Mouse (Mus musculus) embryonic facial prominence, embryonic 14.5 days (tissue): ENCODE results near the gene Stxbp6. TPM values are rescaled to one million over a fixed set of nuclear protein-coding genes. Genes with fewer than 3 reads are reported as not detected.

ENCODE experiments used
- ATAC-seq: fragments of 200-750 bp; cut with Nextera tagmentation; 2 replicates; pipeline ENCODE4 v1.8.0; 2017; ENCODE audit warnings: low read depth, moderate number of reproducible peaks, moderate TSS enrichment
- DNase-seq: peaks from one replicate; pipeline ENCODE4 v3.0.0-alpha.2; 2015; ENCODE audit warnings: low spot score
- H3K27ac ChIP-seq: fragments of 300-500 bp; sonication (generic); replicated peaks from 2 replicates; pipeline ENCODE4 v1.5.1; 2014; ENCODE audit warnings: low read depth, mild to moderate bottlenecking, low read length, moderate library complexity
- H3K27me3 ChIP-seq: fragments of 300-500 bp; sonication (generic); replicated peaks from 2 replicates; pipeline ENCODE4 v1.6.1; 2014; ENCODE audit warnings: low read length; ENCODE audit not compliant: control insufficient read depth, insufficient read depth
- H3K36me3 ChIP-seq: fragments of 300-500 bp; sonication (generic); 2 replicates; pipeline ENCODE4 v1.6.1; 2014; ENCODE audit warnings: low read length, mixed read lengths; ENCODE audit not compliant: control insufficient read depth, insufficient read depth
- H3K4me1 ChIP-seq: fragments of 300-500 bp; sonication (generic); 2 replicates; pipeline ENCODE4 v1.6.1; 2014; ENCODE audit warnings: antibody characterized with exemption, low read length; ENCODE audit not compliant: control insufficient read depth, insufficient read depth
- H3K4me2 ChIP-seq: fragments of 300-500 bp; sonication (generic); 2 replicates; pipeline ENCODE4 v1.6.1; 2014; ENCODE audit warnings: low read depth, mild to moderate bottlenecking, low read length, moderate library complexity, mixed read lengths
- H3K4me3 ChIP-seq: fragments of 300-500 bp; sonication (generic); 2 replicates; pipeline ENCODE4 v1.5.1; 2014; ENCODE audit warnings: low read depth, mild to moderate bottlenecking, low read length
- H3K9ac ChIP-seq: fragments of 300-500 bp; sonication (generic); 2 replicates; pipeline ENCODE4 v1.6.1; 2014; ENCODE audit warnings: low read depth, mild to moderate bottlenecking, low read length, moderate library complexity, mixed read lengths
- H3K9me3 ChIP-seq: fragments of 300-500 bp; sonication (generic); 2 replicates; pipeline ENCODE4 v1.6.1; 2016; ENCODE audit warnings: low read length; ENCODE audit not compliant: control insufficient read depth
- WGBS: fragments of 180-500 bp; shearing (Covaris S2); extraction: QIAGEN DNeasy Blood & Tissue Kit; methylation state at CpG from one replicate; pipeline ENCODE4 v1.1.7; 2014; 5-methylcytosine and 5-hydroxymethylcytosine counted together
- polyA plus RNA-seq: library from polyadenylated mRNA; unstranded; fragments of >200 nt; fragmentation: Nextera tagmentation; extraction: Ambion mirVana; gene quantifications from 2 replicates; pipeline ENCODE4 v1.2.1, GENCODE M21; 2014

The Stxbp6 gene
- polyA plus RNA-seq, 1 experiment from 2014 or later = 7.5 TPM

GRCm38 (mm10) chr12:44913854-44914253 lies 160.7 kb downstream of the Stxbp6 start:
- 68% methylated on average over 4 of the region's 4 CpGs for WGBS
- H3K36me3 ChIP-seq = no peaks in the 10 kb centered on the region
- H3K4me3 ChIP-seq = no peak overlapping the region
- H3K4me2 ChIP-seq = no peak overlapping the region
- no peaks in the 10 kb centered on the region for H3K9me3 ChIP-seq
- H3K27me3 ChIP-seq = no peaks in the 10 kb centered on the region
- no peaks in the 10 kb centered on the region for H3K4me1 ChIP-seq
- no peak overlapping the region for H3K9ac ChIP-seq
- no peak for DNase-seq
- H3K27ac ChIP-seq = no peak overlapping the region
- no peak for ATAC-seq

GRCm38 (mm10) chr12:44908028-44908702 lies 166.3 kb downstream of the Stxbp6 start:
- Histone ChIP-seq H3K4me1 (no peaks in the 10 kb centered on the region), H3K4me3 (no peak overlapping the region), H3K36me3 (no peaks in the 10 kb centered on the region), H3K27ac (0 out of 2 replicates have a peak overlapping the region, but pooled peaks have one; percentile 5), H3K9me3 (no peaks in the 10 kb centered on the region), H3K27me3 (no peaks in the 10 kb centered on the region), H3K4me2 (no peak overlapping the region), H3K9ac (no peak overlapping the region)
- DNase-seq = peak; percentile 13
- WGBS = 47% methylated on average over 3 of the region's 3 CpGs
- ATAC-seq = no peak

- H3K4me1 ChIP-seq = no peaks in the 10 kb centered on the region
- no peaks in the 10 kb centered on the region for H3K36me3 ChIP-seq
- ATAC-seq = no peak
- no peak for DNase-seq
- H3K27ac ChIP-seq = no peak overlapping the region
- no peak overlapping the region for H3K4me3 ChIP-seq
- H3K4me2 ChIP-seq = no peak overlapping the region
- no peak overlapping the region for H3K9ac ChIP-seq
- no peaks in the 10 kb centered on the region for H3K27me3 ChIP-seq
- no peaks in the 10 kb centered on the region for H3K9me3 ChIP-seq
- 70% methylated on average over 2 of the region's 2 CpGs for WGBS
Observed at GRCm38 (mm10) chr12:44906001-44906400, 168.5 kb downstream of the Stxbp6 start.

GRCm38 (mm10) chr12:44903205-44903732 lies 171.2 kb downstream of the Stxbp6 start:
- Histone ChIP-seq H3K36me3 (no peaks in the 10 kb centered on the region), H3K4me1 (no peaks in the 10 kb centered on the region), H3K9ac (no peak overlapping the region), H3K27me3 (no peaks in the 10 kb centered on the region), H3K27ac (no peak overlapping the region), H3K4me2 (no peak overlapping the region), H3K4me3 (no peak overlapping the region), H3K9me3 (no peaks in the 10 kb centered on the region)
- ATAC-seq = no peak
- WGBS = 39% methylated on average over 1 of the region's 1 CpGs
- DNase-seq = no peak

- Histone ChIP-seq H3K9me3 (no peaks in the 10 kb centered on the region), H3K36me3 (no peaks in the 10 kb centered on the region), H3K9ac (no peak overlapping the region), H3K4me2 (no peak overlapping the region), H3K27me3 (no peaks in the 10 kb centered on the region), H3K27ac (no peak overlapping the region), H3K4me1 (no peaks in the 10 kb centered on the region), H3K4me3 (no peak overlapping the region)
- DNase-seq (no peak), ATAC-seq (no peak)
- 87% methylated on average over 5 of the region's 5 CpGs for WGBS
Observed at GRCm38 (mm10) chr12:44899173-44899870, 175.2 kb downstream of the Stxbp6 start.

GRCm38 (mm10) chr12:44896460-44896859 lies 178.0 kb downstream of the Stxbp6 start:
- Histone ChIP-seq H3K4me3 (no peak overlapping the region), H3K36me3 (no peaks in the 10 kb centered on the region), H3K27me3 (no peaks in the 10 kb centered on the region), H3K27ac (no peak overlapping the region), H3K9me3 (no peaks in the 10 kb centered on the region), H3K4me2 (no peak overlapping the region), H3K9ac (no peak overlapping the region), H3K4me1 (no peaks in the 10 kb centered on the region)
- ATAC-seq = no peak
- 83% methylated on average over 1 of the region's 1 CpGs for WGBS
- DNase-seq = no peak

- Histone ChIP-seq H3K4me3 (no peak overlapping the region), H3K9me3 (no peaks in the 10 kb centered on the region), H3K36me3 (no peaks in the 10 kb centered on the region), H3K9ac (no peak overlapping the region), H3K4me1 (no peaks in the 10 kb centered on the region), H3K27me3 (no peaks in the 10 kb centered on the region), H3K4me2 (no peak overlapping the region), H3K27ac (no peak overlapping the region)
- WGBS = 83% methylated on average over 6 of the region's 6 CpGs
- DNase-seq = no peak
- no peak for ATAC-seq
Observed at GRCm38 (mm10) chr12:44889677-44890393, 184.7 kb downstream of the Stxbp6 start.

GRCm38 (mm10) chr12:44886826-44887225 lies 187.7 kb downstream of the Stxbp6 start:
- H3K4me3 ChIP-seq = no peak overlapping the region
- H3K27ac ChIP-seq = no peak overlapping the region
- WGBS = 47% methylated on average over 3 of the region's 3 CpGs
- no peaks in the 10 kb centered on the region for H3K27me3 ChIP-seq
- H3K4me1 ChIP-seq = no peaks in the 10 kb centered on the region
- no peak overlapping the region for H3K4me2 ChIP-seq
- no peak for ATAC-seq
- no peaks in the 10 kb centered on the region for H3K9me3 ChIP-seq
- no peak for DNase-seq
- no peak overlapping the region for H3K9ac ChIP-seq
- no peaks in the 10 kb centered on the region for H3K36me3 ChIP-seq
